Mouse (Mus musculus): ENCODE measurements around the gene Arid4a. TPM values are rescaled to one million over a fixed set of nuclear protein-coding genes. Genes with fewer than 3 reads are reported as not detected.

Gene Arid4a
- polyA plus RNA-seq, 1 experiment from 2014 or later, result 27.1 TPM

DNA sequence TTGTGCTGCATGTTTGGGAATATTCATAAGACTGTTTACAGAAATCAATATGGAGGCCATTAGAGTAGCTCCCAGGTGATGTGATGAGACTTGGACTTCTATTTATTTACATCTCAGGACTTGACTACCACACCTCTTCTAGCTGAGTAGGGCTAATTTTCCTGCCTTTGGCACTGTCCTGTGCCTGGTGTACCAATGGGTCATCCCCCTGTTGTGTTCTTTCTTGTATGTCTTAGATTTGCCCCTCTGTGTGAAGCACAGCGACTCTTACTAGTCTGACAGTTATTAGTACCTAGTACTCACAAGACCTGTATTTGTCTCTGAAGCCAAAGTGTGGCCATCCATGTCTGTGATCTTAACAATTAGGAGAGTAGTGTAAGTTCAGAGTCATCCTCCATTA is 26.7 kb downstream of the Arid4a start:
- Histone ChIP-seq H3K27ac (ENCODE audit: low read depth, low read length) (no peak overlapping the region), H3K4me1 (ENCODE audit: control insufficient read depth, insufficient read depth, low read length) (no peaks in the 10 kb centered on the region), H3K27me3 (ENCODE audit: control insufficient read depth, insufficient read depth, low read length) (no peaks in the 10 kb centered on the region), H3K4me3 (ENCODE audit: low read depth, low read length) (no peak overlapping the region), H3K4me2 (no peak overlapping the region), H3K9me3 (replicated peaks; ENCODE audit: control insufficient read depth, low read length) (no peaks in the 10 kb centered on the region), H3K9ac (ENCODE audit: low read depth, low read length) (no peak overlapping the region), H3K36me3 (ENCODE audit: control insufficient read depth, insufficient read depth, low read length) (peaks cover 32% of the 10 kb centered on the region)
- no peak for ATAC-seq (replicated peaks; ENCODE audit: insufficient number of reproducible peaks, low FRiP score, low TSS enrichment)
- WGBS (ENCODE audit: insufficient replicate concordance), result 100% methylated on average over 1 of the region's 1 CpGs

DNA sequence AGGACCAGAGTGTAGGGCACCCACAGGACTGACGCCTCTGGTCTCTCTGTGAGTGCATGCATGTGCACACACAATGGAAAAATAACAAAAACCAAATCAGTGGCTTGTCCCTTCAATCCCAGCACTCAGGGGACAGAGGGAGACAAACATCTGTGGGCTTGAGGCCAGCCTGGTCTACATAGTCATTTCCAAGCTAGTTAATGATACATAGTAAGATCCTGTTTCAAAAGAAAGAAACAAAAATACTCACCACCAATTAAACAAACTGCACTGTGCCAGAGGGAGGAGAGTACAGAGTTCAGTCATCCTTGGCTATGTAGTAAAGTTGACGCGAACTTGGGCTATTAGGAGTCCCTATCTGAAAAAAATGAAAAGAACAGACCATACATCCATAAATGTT is 27.8 kb downstream of the Arid4a start:
- Histone ChIP-seq H3K27ac (ENCODE audit: low read depth, low read length) (no peak overlapping the region), H3K4me2 (no peak overlapping the region), H3K9ac (ENCODE audit: low read depth, low read length) (no peak overlapping the region), H3K36me3 (ENCODE audit: control insufficient read depth, insufficient read depth, low read length) (peaks cover 26% of the 10 kb centered on the region), H3K9me3 (replicated peaks; ENCODE audit: control insufficient read depth, low read length) (no peaks in the 10 kb centered on the region), H3K4me1 (ENCODE audit: control insufficient read depth, insufficient read depth, low read length) (peaks cover 5% of the 10 kb centered on the region; the same call in 1 of the 2 replicates), H3K27me3 (ENCODE audit: control insufficient read depth, insufficient read depth, low read length) (no peaks in the 10 kb centered on the region), H3K4me3 (ENCODE audit: low read depth, low read length) (no peak overlapping the region)
- no peak for ATAC-seq (replicated peaks; ENCODE audit: insufficient number of reproducible peaks, low FRiP score, low TSS enrichment)
- WGBS (ENCODE audit: insufficient replicate concordance), result 96% methylated on average over 3 of the region's 3 CpGs

DNA sequence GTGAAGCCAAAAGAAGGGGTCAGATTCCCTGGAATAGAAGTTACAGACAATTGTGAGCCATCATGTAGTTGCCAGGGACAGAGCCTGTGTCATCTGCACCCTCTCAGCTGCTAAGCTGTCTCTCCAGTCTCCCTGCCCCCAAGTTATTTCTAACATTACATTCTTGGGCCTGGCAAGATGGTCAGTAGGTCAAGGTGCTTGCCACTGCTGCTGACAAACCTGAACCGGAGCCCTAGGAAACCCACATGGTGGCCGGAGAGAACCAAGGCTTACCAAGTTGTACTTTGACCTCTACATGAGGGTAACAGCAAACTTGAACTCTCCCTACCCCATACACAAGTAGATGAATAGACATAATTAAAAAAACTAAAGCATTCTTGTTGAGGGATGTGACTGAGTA is 28.7 kb downstream of the Arid4a start:
- Histone ChIP-seq H3K4me1 (ENCODE audit: control insufficient read depth, insufficient read depth, low read length) (peaks cover 5% of the 10 kb centered on the region; the same call in 1 of the 2 replicates), H3K4me3 (ENCODE audit: low read depth, low read length) (no peak overlapping the region), H3K9ac (ENCODE audit: low read depth, low read length) (no peak overlapping the region), H3K4me2 (no peak overlapping the region), H3K36me3 (ENCODE audit: control insufficient read depth, insufficient read depth, low read length) (peaks cover 25% of the 10 kb centered on the region), H3K27me3 (ENCODE audit: control insufficient read depth, insufficient read depth, low read length) (no peaks in the 10 kb centered on the region), H3K9me3 (replicated peaks; ENCODE audit: control insufficient read depth, low read length) (no peaks in the 10 kb centered on the region), H3K27ac (ENCODE audit: low read depth, low read length) (no peak overlapping the region)
- no peak for ATAC-seq (replicated peaks; ENCODE audit: insufficient number of reproducible peaks, low FRiP score, low TSS enrichment)
- WGBS (ENCODE audit: insufficient replicate concordance), result 94% methylated on average over 2 of the region's 2 CpGs

DNA sequence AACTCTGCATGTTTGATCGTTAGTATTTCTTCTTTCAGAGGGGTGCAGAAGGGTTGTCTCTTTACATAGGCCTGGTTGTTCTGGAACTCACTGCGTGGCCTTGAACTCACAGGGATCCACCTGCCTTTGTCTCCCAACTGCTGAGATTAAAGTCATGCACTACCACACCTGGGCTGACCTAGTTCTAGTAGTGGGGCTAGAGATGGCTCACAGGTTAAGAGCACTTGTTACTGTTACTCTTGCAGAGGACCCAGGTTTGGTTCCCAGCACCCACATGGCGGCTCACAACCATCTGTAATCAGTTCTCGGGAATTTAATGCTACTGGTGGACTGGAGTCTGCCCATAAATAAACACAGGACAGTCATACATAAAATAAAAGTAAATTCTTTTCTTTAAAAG is 30.7 kb downstream of the Arid4a start:
- no peak overlapping the region for H3K4me2 ChIP-seq
- 96% methylated on average over 4 of the region's 4 CpGs for WGBS (ENCODE audit: insufficient replicate concordance)
- H3K27ac ChIP-seq (ENCODE audit: low read depth, low read length), result no peak overlapping the region
- H3K9me3 ChIP-seq (replicated peaks; ENCODE audit: control insufficient read depth, low read length), result no peaks in the 10 kb centered on the region
- no peak for ATAC-seq (replicated peaks; ENCODE audit: insufficient number of reproducible peaks, low FRiP score, low TSS enrichment)
- H3K4me1 ChIP-seq (ENCODE audit: control insufficient read depth, insufficient read depth, low read length), result peaks cover 5% of the 10 kb centered on the region; the same call in 1 of the 2 replicates
- H3K4me3 ChIP-seq (ENCODE audit: low read depth, low read length), result no peak overlapping the region
- H3K36me3 ChIP-seq (ENCODE audit: control insufficient read depth, insufficient read depth, low read length), result peaks cover 8% of the 10 kb centered on the region
- H3K27me3 ChIP-seq (ENCODE audit: control insufficient read depth, insufficient read depth, low read length), result no peaks in the 10 kb centered on the region
- no peak overlapping the region for H3K9ac ChIP-seq (ENCODE audit: low read depth, low read length)

DNA sequence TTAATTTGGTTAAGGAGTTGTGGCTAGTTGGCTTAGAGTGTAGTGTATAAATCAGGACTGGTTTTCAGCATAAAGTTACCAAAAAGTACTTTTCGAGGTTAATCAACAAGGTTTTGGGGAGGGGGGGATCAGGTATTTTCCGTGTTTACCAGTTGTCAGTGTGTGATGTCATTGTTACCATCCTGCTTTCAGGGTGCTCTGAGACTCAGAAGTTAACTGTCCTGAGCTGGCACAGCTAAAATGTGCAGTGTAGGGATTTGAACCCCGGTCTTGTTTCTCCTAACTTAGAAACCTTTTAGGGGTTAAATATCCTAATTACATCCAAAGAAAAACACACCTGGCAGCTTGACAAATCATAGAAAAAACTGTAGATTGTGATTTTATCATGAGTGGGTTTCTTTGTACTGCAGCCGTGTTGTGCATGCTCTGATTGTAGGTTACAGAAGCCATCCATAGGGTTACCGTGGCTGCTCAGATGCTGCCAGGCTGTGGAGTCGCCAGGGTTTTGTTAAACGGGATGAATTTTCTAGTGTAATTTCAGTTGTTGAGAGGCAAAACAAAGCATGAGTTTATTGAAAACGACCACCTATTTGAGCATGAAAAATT is 31.8 kb downstream of the Arid4a start:
- no peak for ATAC-seq (replicated peaks; ENCODE audit: insufficient number of reproducible peaks, low FRiP score, low TSS enrichment)
- H3K9me3 ChIP-seq (replicated peaks; ENCODE audit: control insufficient read depth, low read length), result no peaks in the 10 kb centered on the region
- no peak overlapping the region; the same call in 1 of the 2 replicates for H3K27ac ChIP-seq (ENCODE audit: low read depth, low read length)
- peaks cover 8% of the 10 kb centered on the region for H3K36me3 ChIP-seq (ENCODE audit: control insufficient read depth, insufficient read depth, low read length)
- no peak overlapping the region for H3K9ac ChIP-seq (ENCODE audit: low read depth, low read length)
- WGBS (ENCODE audit: insufficient replicate concordance), result 78% methylated on average over 8 of the region's 8 CpGs
- no peak overlapping the region for H3K4me3 ChIP-seq (ENCODE audit: low read depth, low read length)
- H3K27me3 ChIP-seq (ENCODE audit: control insufficient read depth, insufficient read depth, low read length), result no peaks in the 10 kb centered on the region
- peaks cover 7% of the 10 kb centered on the region for H3K4me1 ChIP-seq (ENCODE audit: control insufficient read depth, insufficient read depth, low read length)
- H3K4me2 ChIP-seq, result no peak overlapping the region

DNA sequence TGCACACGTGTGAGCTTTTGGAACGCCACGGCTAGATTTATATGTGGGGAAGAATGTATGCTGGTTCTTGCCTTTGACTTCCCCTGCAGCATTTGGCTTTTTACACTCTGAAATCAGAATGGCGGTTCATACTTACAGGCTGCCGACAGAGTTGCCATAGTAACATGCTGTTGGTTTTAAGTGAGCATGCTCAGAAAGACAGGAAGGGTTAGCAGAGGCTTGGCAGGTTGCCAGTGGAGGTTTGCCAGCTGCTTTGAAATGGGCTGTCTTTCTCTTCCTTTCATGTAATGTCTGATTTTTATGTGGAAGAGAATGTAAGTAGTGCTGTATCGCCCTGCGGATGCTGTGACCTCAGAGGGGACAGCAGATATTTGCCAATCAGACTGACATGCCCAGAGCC is 32.3 kb downstream of the Arid4a start:
- no peaks in the 10 kb centered on the region for H3K27me3 ChIP-seq (ENCODE audit: control insufficient read depth, insufficient read depth, low read length)
- peaks cover 8% of the 10 kb centered on the region for H3K36me3 ChIP-seq (ENCODE audit: control insufficient read depth, insufficient read depth, low read length)
- H3K4me3 ChIP-seq (ENCODE audit: low read depth, low read length), result no peak overlapping the region
- H3K9me3 ChIP-seq (replicated peaks; ENCODE audit: control insufficient read depth, low read length), result no peaks in the 10 kb centered on the region
- 0 out of 2 replicates have a peak, but pooled peaks have one; percentile 35 for ATAC-seq (replicated peaks; ENCODE audit: insufficient number of reproducible peaks, low FRiP score, low TSS enrichment)
- no peak overlapping the region for H3K9ac ChIP-seq (ENCODE audit: low read depth, low read length)
- 51% methylated on average over 7 of the region's 7 CpGs for WGBS (ENCODE audit: insufficient replicate concordance)
- H3K4me1 ChIP-seq (ENCODE audit: control insufficient read depth, insufficient read depth, low read length), result peaks cover 12% of the 10 kb centered on the region
- peak overlapping the region; percentile 38 for H3K4me2 ChIP-seq
- no peak overlapping the region; the same call in 1 of the 2 replicates for H3K27ac ChIP-seq (ENCODE audit: low read depth, low read length)

DNA sequence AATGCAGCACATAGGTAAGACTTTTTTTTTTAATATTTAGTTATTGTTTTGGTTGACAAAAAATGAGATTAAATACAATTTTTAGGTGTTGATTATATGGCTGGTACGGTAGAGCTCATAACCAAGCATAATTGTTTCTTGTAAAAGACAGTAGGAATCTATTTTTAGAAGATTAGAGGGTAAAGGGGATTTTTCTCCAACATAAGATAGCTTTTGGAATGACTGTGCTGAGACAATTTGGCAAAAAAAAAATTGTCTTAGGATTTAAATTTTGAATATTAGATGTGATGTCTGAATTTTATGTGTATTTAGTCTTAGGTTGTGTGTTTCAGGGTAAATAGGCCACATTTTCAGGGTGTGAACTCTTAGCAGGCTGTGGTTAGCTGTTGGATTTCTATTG is 32.8 kb downstream of the Arid4a start:
- Histone ChIP-seq H3K27me3 (ENCODE audit: control insufficient read depth, insufficient read depth, low read length) (no peaks in the 10 kb centered on the region), H3K4me1 (ENCODE audit: control insufficient read depth, insufficient read depth, low read length) (peaks cover 12% of the 10 kb centered on the region), H3K9ac (ENCODE audit: low read depth, low read length) (no peak overlapping the region), H3K36me3 (ENCODE audit: control insufficient read depth, insufficient read depth, low read length) (peaks cover 8% of the 10 kb centered on the region), H3K4me3 (ENCODE audit: low read depth, low read length) (no peak overlapping the region), H3K9me3 (replicated peaks; ENCODE audit: control insufficient read depth, low read length) (no peaks in the 10 kb centered on the region), H3K4me2 (peak overlapping the region; percentile 38), H3K27ac (ENCODE audit: low read depth, low read length) (no peak overlapping the region)
- ATAC-seq (replicated peaks; ENCODE audit: insufficient number of reproducible peaks, low FRiP score, low TSS enrichment), result no peak
- 64% methylated on average over 1 of the region's 1 CpGs for WGBS (ENCODE audit: insufficient replicate concordance)

DNA sequence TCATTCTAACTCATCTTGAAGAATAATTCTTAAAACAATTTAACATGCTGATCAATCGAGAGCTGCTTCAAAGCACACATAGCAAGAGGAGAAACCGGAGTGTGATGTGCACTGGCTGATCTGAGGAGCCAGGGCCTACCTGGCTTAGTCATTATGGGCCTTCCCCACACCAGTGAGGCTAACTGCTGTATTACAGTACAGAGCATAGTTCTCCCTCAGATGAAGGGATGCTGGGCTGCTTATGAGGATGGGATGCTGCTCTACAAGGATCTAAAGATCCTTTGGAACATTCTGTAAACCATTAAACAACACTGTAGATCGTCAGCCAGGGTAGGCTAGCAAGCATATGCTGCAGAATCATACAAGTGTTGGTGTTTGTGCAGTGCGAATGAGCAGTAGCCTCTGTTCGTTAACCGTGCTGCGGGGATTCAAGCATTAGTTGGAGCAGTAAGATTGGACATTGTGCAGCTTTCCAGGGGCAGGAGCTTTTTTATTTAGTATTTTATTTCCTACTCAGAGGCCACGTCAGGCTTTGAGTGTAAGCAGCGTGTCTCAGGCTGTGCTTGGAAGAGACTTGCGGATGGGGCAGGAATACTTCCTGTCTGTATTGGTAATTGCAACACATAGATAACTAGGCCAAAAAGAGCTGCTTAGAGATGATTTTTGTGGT is 33.9 kb downstream of the Arid4a start:
- H3K4me3 ChIP-seq (ENCODE audit: low read depth, low read length), result no peak overlapping the region
- no peak overlapping the region for H3K27ac ChIP-seq (ENCODE audit: low read depth, low read length)
- no peak for ATAC-seq (replicated peaks; ENCODE audit: insufficient number of reproducible peaks, low FRiP score, low TSS enrichment)
- H3K4me1 ChIP-seq (ENCODE audit: control insufficient read depth, insufficient read depth, low read length), result peaks cover 12% of the 10 kb centered on the region
- no peaks in the 10 kb centered on the region for H3K27me3 ChIP-seq (ENCODE audit: control insufficient read depth, insufficient read depth, low read length)
- peaks cover 8% of the 10 kb centered on the region for H3K36me3 ChIP-seq (ENCODE audit: control insufficient read depth, insufficient read depth, low read length)
- no peak overlapping the region for H3K9ac ChIP-seq (ENCODE audit: low read depth, low read length)
- WGBS (ENCODE audit: insufficient replicate concordance), result 86% methylated on average over 10 of the region's 10 CpGs
- H3K9me3 ChIP-seq (replicated peaks; ENCODE audit: control insufficient read depth, low read length), result no peaks in the 10 kb centered on the region
- H3K4me2 ChIP-seq, result no peak overlapping the region

DNA sequence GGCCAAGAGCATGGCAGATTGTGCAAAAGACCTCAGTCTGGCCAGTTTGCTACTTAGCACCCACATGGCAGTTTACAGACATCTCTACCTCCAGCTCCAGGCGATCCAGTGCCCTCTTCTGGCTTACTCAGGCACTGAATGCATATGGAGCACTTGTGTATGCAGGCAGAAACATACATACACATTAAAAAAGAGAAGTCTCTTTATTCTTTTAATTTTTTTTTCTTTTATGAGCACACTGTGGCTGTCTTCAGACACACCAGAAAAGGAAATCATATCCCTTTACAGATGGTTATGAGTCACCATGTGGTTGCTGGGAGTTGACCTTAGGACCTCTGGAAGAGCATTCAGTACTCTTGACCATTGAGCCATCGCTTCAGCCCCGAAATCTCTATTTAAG is 35.3 kb downstream of the Arid4a start:
- no peak overlapping the region for H3K27ac ChIP-seq (ENCODE audit: low read depth, low read length)
- H3K9ac ChIP-seq (ENCODE audit: low read depth, low read length), result no peak overlapping the region
- no peak overlapping the region for H3K4me2 ChIP-seq
- 73% methylated on average over 3 of the region's 3 CpGs for WGBS (ENCODE audit: insufficient replicate concordance)
- ATAC-seq (replicated peaks; ENCODE audit: insufficient number of reproducible peaks, low FRiP score, low TSS enrichment), result no peak
- peaks cover 12% of the 10 kb centered on the region for H3K4me1 ChIP-seq (ENCODE audit: control insufficient read depth, insufficient read depth, low read length)
- no peak overlapping the region for H3K4me3 ChIP-seq (ENCODE audit: low read depth, low read length)
- H3K27me3 ChIP-seq (ENCODE audit: control insufficient read depth, insufficient read depth, low read length), result no peaks in the 10 kb centered on the region
- peaks cover 8% of the 10 kb centered on the region for H3K36me3 ChIP-seq (ENCODE audit: control insufficient read depth, insufficient read depth, low read length)
- no peaks in the 10 kb centered on the region for H3K9me3 ChIP-seq (replicated peaks; ENCODE audit: control insufficient read depth, low read length)

Measured in heart, embryonic 11.5 days (tissue).